Mouse (Mus musculus): ENCODE data around the gene Srsf12. TPM values are rescaled to one million over a fixed set of nuclear protein-coding genes. Genes with fewer than 3 reads are reported as not detected.

Gene Srsf12
- polyA plus RNA-seq, 1 experiment from 2014 or later, result 41.8 TPM

DNA sequence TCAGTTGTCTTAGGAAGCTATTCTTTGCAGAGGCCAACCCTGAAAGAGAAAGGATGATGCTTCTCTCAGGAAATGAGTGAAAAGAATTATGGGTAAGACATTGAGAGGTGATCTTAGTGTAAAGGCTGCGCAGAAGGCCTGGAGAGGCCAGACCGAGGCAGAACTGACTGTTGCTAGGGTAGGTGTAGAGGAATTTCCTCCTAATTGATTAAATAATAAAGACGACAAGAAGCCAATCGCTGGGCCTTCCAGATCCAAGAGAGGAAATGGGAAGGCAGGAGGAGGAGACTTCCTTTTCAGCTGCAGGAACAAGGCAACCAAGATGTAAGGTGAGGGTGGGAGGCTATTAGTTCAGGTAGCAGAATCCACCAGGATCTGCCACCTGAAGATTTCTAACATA lies 45.9 kb downstream of the Srsf12 start:
- no peak overlapping the region for H3K4me3 ChIP-seq
- 51% methylated on average over 4 of the region's 4 CpGs for WGBS

DNA sequence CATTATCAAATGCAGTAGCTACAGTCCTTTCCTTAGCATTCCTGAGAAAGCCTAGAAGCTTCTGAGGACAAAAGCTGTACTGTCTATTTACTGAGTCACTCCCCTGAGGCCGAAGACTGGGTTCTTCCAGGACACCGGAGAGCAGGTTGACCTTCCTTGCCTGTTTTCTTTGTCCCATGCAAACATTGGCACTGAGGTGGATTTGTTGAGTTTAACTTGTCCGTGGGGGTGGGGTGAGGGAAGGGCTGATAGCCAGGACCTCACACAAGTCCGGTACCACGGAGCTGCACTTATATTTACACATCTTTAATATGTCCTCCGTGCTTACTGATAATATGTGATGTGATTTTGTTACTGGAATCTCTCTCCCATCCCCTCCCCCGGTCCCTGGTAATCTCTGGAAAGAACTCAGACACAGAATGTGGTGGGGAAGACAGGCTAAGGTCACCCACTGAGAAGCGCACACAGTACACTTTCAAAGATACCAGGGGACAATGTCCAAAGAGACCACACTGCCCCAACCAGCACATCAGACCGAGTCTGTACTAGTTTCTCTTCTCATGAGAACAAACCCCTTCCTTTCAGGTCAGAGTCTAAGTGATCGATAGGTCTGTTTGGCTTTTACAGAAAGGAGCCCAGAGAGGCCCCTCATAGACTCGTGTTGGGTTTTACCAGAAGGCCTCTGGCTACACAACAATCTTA lies 48.6 kb downstream of the Srsf12 start:
- Histone ChIP-seq H3K36me3 (no peaks in the 10 kb centered on the region), H3K27me3 (no peaks in the 10 kb centered on the region), H3K4me1 (replicated peaks) (no peaks in the 10 kb centered on the region), H3K4me3 (no peak overlapping the region), H3K27ac (replicated peaks) (no peak overlapping the region), H3K9ac (no peak overlapping the region), H3K4me2 (no peak overlapping the region), H3K9me3 (no peaks in the 10 kb centered on the region)
- 82% methylated on average over 11 of the region's 11 CpGs for WGBS
- ATAC-seq (ENCODE audit: low read depth), result no peak

More for the DNA sequence above, 45.9 kb downstream of the Srsf12 start:
- no peak for ATAC-seq (ENCODE audit: low read depth)
- Histone ChIP-seq H3K4me1 (replicated peaks) (no peaks in the 10 kb centered on the region), H3K9me3 (no peaks in the 10 kb centered on the region), H3K27me3 (no peaks in the 10 kb centered on the region), H3K4me2 (no peak overlapping the region), H3K36me3 (no peaks in the 10 kb centered on the region), H3K9ac (no peak overlapping the region), H3K27ac (replicated peaks) (no peak overlapping the region)

DNA sequence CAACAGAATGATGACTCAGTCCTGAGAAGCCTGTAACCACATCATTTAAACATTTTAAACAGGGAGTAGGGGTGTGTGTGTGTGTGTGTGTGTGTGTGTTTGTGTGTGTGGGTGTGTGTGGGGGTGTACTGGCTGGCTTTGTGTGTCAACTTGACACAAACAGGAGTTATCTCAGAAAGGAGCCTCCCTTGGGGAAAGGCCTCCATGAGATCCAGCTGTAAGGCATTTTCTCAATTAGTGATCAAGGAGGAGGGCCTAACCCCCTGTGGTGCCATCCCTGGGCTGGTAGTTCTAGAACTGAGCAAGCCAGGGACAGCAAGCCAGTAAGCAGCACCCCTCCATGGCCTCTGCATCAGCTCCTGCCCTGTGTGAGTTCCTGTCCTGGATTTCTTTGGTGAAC lies 51.5 kb downstream of the Srsf12 start:
- Histone ChIP-seq H3K27ac (replicated peaks) (no peak overlapping the region), H3K27me3 (no peaks in the 10 kb centered on the region), H3K36me3 (no peaks in the 10 kb centered on the region), H3K9me3 (no peaks in the 10 kb centered on the region), H3K4me3 (no peak overlapping the region), H3K9ac (no peak overlapping the region), H3K4me1 (replicated peaks) (no peaks in the 10 kb centered on the region), H3K4me2 (no peak overlapping the region)
- ATAC-seq (ENCODE audit: low read depth), result no peak

DNA sequence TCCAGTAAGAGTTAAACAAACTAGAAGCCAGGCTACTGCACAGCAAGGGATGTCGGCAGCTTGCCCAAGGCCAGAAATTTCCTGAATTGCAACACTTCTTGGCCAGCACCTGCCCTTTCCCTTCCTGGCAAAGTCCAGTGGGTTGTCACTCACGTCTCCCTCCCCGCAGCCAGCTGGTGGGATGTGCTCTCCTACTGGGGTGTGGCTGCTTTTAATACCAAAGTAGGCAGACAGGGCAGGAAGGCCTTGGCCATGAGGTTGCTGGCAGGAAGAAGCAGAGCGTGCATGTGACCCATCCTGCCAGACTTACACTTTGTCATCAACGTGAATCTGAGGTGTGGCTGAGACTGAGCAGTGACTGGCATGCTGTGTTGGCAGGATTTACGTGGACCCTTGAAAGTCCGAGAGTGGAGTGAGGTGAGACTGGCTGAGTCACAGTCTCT lies 52.5 kb downstream of the Srsf12 start:
- 74% methylated on average over 7 of the region's 7 CpGs for WGBS
- H3K4me1 ChIP-seq (replicated peaks), result no peaks in the 10 kb centered on the region
- H3K27ac ChIP-seq (replicated peaks), result no peak overlapping the region
- H3K4me3 ChIP-seq, result no peak overlapping the region
- H3K36me3 ChIP-seq, result no peaks in the 10 kb centered on the region
- no peak overlapping the region for H3K4me2 ChIP-seq
- no peaks in the 10 kb centered on the region for H3K9me3 ChIP-seq
- no peaks in the 10 kb centered on the region for H3K27me3 ChIP-seq
- no peak overlapping the region for H3K9ac ChIP-seq
- ATAC-seq (ENCODE audit: low read depth), result no peak

DNA sequence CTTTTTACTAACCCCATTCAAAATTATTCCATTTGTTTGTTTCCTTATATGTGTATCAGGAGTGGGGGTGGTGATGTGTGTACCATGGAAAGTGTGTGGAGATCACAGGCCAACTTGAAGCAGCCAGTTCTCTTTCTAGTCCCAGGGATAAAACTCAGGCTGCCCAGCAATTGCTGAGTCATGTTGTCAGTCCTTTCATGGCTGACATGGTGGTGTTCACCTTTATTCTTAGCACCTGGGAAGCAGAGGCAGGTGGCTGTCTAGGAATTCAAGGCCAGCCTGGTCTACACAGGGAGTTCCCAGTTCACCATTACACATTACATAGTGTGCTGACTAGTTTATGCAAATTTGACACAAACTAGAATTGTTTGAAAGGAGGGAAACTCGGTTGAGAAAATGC lies 54.1 kb downstream of the Srsf12 start:
- WGBS, result 78% methylated on average over 1 of the region's 1 CpGs
- Histone ChIP-seq H3K27me3 (no peaks in the 10 kb centered on the region), H3K27ac (replicated peaks) (no peak overlapping the region), H3K9me3 (no peaks in the 10 kb centered on the region), H3K9ac (no peak overlapping the region), H3K4me1 (replicated peaks) (no peaks in the 10 kb centered on the region), H3K36me3 (no peaks in the 10 kb centered on the region), H3K4me2 (no peak overlapping the region), H3K4me3 (no peak overlapping the region)
- no peak for ATAC-seq (ENCODE audit: low read depth)

DNA sequence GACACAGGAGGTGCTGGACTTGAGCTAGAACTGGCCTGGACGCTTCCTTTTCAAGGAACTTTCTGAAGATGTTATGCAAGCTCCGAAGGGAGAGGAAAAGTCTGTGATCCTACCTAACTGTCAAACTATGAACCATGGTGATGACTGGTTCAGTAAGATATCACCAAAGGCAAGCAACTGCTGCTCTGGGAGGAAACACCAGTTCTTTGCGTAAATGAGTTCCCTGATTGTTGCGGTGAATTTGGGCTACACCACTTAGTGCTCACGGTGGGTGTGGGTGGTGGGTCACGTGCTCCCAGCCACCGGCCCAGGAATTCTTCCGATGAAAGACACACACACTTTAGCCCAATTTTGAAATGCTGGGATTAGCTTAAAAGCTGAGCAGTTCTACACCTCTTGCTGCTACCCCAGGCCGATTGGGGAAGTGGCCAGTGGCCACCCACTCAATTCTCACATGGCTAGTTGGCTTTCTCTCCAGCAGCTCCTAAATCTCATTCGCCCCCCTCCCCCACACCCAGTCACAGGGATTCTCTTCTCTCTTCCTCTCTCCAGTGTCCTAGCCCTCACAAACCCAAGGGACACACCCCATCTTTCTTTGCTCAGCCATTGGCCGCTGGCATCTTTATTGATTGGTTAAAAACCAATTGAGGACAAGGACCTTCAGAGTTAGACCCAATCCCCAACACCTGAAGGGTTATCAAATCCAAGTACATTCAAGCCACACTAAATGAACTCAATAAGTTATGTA lies 56.4 kb downstream of the Srsf12 start:
- H3K4me2 ChIP-seq, result no peak overlapping the region
- no peaks in the 10 kb centered on the region for H3K9me3 ChIP-seq
- H3K27me3 ChIP-seq, result no peaks in the 10 kb centered on the region
- H3K4me1 ChIP-seq (replicated peaks), result no peaks in the 10 kb centered on the region
- H3K36me3 ChIP-seq, result no peaks in the 10 kb centered on the region
- no peak for ATAC-seq (ENCODE audit: low read depth)
- WGBS, result 89% methylated on average over 11 of the region's 11 CpGs
- H3K27ac ChIP-seq (replicated peaks), result no peak overlapping the region
- no peak overlapping the region for H3K9ac ChIP-seq
- H3K4me3 ChIP-seq, result no peak overlapping the region

DNA sequence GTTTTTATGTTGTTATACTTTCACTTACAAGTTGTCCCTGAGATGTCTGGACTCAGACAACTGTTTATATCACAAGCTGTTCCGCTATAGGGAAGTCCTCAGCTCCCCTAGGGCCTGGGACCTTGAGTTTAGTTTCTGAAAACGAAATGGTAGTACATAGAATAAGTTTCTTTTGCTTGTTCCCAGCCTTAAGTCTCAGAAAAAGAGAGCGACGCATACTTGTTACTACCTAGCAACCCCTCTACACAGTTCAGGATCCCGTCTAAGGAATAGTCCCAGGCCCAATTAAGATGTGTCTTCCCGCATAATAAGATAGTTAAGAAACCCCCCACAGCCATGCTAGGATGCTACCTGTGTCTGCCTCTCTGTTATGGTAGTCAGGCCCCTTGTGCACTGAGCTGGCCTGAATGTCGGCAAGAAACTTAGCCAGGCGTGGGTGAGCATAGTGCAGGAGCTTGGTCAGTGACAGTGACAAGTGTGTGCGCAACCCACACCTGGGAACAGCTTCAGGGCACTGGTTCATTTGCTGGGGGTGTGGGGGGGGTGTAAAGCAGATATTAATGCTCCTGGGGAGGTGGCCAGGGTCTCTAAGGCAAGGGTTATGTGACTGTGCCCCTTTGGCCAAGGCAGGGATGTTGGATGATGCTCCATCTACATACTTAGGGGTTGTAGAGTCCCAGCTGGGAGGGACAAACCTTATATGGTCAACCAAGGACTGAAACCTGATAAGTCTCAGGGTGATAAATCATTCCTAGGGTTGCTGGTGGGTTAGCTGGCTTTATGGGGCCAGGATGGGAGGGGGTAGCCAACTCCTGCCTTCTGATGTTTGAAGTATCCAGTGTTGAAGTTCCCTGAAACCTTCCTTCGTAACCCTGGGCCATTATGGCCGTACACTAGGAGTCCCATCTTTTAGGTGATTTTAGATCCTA lies 61.9 kb downstream of the Srsf12 start:
- no peak overlapping the region for H3K4me2 ChIP-seq
- H3K27me3 ChIP-seq, result no peaks in the 10 kb centered on the region
- H3K9ac ChIP-seq, result no peak overlapping the region
- H3K4me1 ChIP-seq (replicated peaks), result no peaks in the 10 kb centered on the region
- no peak overlapping the region for H3K4me3 ChIP-seq
- no peaks in the 10 kb centered on the region for H3K36me3 ChIP-seq
- H3K27ac ChIP-seq (replicated peaks), result no peak overlapping the region
- 82% methylated on average over 11 of the region's 11 CpGs for WGBS
- no peaks in the 10 kb centered on the region for H3K9me3 ChIP-seq
- no peak for ATAC-seq (ENCODE audit: low read depth)

DNA sequence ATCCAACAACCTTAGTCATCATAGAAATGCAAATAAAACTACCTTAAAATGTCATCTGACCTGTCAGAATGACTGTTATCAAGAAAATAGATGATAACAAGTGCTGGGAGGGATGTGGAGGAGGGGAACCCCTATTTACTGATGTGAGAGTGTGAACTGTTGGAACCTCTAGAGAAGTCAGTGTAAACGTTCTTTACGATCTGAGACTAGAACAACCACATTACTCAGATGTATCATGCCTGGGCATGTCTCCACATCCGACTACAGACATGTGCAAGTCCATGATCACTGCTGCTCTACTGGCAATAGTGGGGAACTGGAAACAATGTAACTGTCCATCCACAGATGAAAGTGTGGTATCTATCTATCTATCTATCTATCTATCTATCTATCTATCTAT lies 64.6 kb downstream of the Srsf12 start:
- no peak overlapping the region for H3K4me2 ChIP-seq
- no peaks in the 10 kb centered on the region for H3K4me1 ChIP-seq (replicated peaks)
- no peak overlapping the region for H3K27ac ChIP-seq (replicated peaks)
- no peaks in the 10 kb centered on the region for H3K9me3 ChIP-seq
- H3K27me3 ChIP-seq, result no peaks in the 10 kb centered on the region
- no peak for ATAC-seq (ENCODE audit: low read depth)
- H3K36me3 ChIP-seq, result no peaks in the 10 kb centered on the region
- H3K4me3 ChIP-seq, result no peak overlapping the region
- H3K9ac ChIP-seq, result no peak overlapping the region
- WGBS, result 79% methylated on average over 3 of the region's 3 CpGs

DNA sequence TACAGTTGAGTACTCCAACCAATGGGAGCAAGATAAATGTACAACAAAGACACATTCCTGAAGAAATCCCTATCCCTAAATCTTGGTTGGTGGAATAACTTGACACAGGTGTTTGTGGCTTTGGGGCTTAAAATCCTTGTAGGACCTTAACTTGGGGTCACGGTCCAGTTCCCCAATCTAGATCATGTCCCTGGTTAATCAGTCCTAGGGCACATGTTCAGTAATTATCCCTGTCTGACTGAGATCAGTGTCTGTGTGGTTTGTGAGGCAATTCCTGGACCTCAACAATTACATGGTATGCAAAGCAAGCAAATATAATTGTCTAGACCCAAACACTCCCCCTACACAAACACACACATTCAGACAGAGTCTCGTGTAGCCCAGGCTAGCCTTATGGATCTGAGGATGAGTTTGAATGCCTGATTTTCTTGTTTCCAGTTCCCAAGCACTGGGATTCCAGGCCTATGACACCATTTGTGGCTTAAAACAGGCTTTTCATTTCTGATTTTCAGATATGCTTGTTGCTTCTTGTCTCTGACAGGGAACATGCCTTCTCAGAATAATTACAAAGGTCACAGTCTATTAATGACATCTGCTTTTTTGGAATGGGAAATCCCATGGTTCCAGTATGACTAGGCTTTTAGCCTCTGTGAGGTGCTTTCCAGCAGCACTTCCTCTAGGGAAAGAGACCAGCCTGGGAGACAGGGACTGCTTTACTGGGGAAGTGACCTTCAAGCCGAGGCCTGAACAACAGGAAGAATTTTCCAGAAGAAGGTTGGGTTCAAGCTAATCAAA lies 73.3 kb downstream of the Srsf12 start:
- H3K9ac ChIP-seq, result no peak overlapping the region
- 86% methylated on average over 3 of the region's 3 CpGs for WGBS
- H3K9me3 ChIP-seq, result no peaks in the 10 kb centered on the region
- ATAC-seq (ENCODE audit: low read depth), result no peak
- no peaks in the 10 kb centered on the region for H3K36me3 ChIP-seq
- no peak overlapping the region for H3K4me2 ChIP-seq
- H3K27me3 ChIP-seq, result no peaks in the 10 kb centered on the region
- no peak overlapping the region for H3K27ac ChIP-seq (replicated peaks)
- no peak overlapping the region for H3K4me3 ChIP-seq
- H3K4me1 ChIP-seq (replicated peaks), result no peaks in the 10 kb centered on the region
